Mouse (Mus musculus) stomach, postnatal 0 days (tissue): ENCODE measurements around the gene Prkg1. TPM values are rescaled to one million over a fixed set of nuclear protein-coding genes. Genes with fewer than 3 reads are reported as not detected.

Source experiments
- ATAC-seq: fragments of 200-750 bp; cut with Nextera tagmentation; 2 replicates; pipeline ENCODE4 v1.8.0; 2017; ENCODE audit not compliant: low FRiP score, low TSS enrichment
- DNase-seq: peaks from one replicate; pipeline ENCODE4 v3.0.0-alpha.2; 2016; ENCODE audit warnings: low spot score
- H3K27ac ChIP-seq: fragments of 300-500 bp; sonication (generic); replicated peaks from 2 replicates; pipeline ENCODE4 v1.5.1; 2014; ENCODE audit warnings: mild to moderate bottlenecking, control low read depth
- H3K27me3 ChIP-seq: fragments of 300-500 bp; sonication (generic); 2 replicates; pipeline ENCODE4 v1.6.1; 2014; ENCODE audit warnings: low read length; ENCODE audit not compliant: control insufficient read depth, insufficient read depth
- H3K36me3 ChIP-seq: fragments of 300-500 bp; sonication (generic); 2 replicates; pipeline ENCODE4 v1.6.1; 2014; ENCODE audit warnings: low read length, mixed read lengths; ENCODE audit not compliant: control insufficient read depth, insufficient read depth
- H3K4me1 ChIP-seq: fragments of 300-500 bp; sonication (generic); replicated peaks from 2 replicates; pipeline ENCODE4 v1.6.1; 2014; ENCODE audit warnings: antibody characterized with exemption; ENCODE audit not compliant: control insufficient read depth, insufficient read depth
- H3K4me2 ChIP-seq: fragments of 300-500 bp; sonication (generic); replicated peaks from 2 replicates; pipeline ENCODE4 v1.6.1; 2014; ENCODE audit warnings: low read depth, mild to moderate bottlenecking, control low read depth, moderate library complexity
- H3K4me3 ChIP-seq: fragments of 300-500 bp; sonication (generic); 2 replicates; pipeline ENCODE4 v1.5.1; 2014; ENCODE audit warnings: low read depth, low read length, control low read depth
- H3K9ac ChIP-seq: fragments of 300-500 bp; sonication (generic); 2 replicates; pipeline ENCODE4 v1.6.1; 2014; ENCODE audit warnings: mild to moderate bottlenecking, low read length, control low read depth, mixed read lengths
- H3K9me3 ChIP-seq: fragments of 300-500 bp; sonication (generic); 2 replicates; pipeline ENCODE4 v1.6.1; 2016; ENCODE audit warnings: low read length; ENCODE audit not compliant: control insufficient read depth
- CTCF ChIP-seq: IDR thresholded peaks from 2 replicates; pipeline ENCODE4 v1.5.1; 2016; ENCODE audit warnings: antibody characterized with exemption, low read depth, mild to moderate bottlenecking, moderate library complexity
- EP300 ChIP-seq: optimal IDR thresholded peaks from 2 replicates; pipeline ENCODE3; 2016; ENCODE audit warnings: antibody characterized with exemption
- WGBS: fragments of 180-500 bp; shearing (Covaris S2); extraction: QIAGEN DNeasy Blood & Tissue Kit; methylation state at CpG from one replicate; pipeline ENCODE4 v1.1.7; 2014; 5-methylcytosine and 5-hydroxymethylcytosine counted together
- polyA plus RNA-seq: library from polyadenylated mRNA; unstranded; fragments of >200 nt; fragmentation: Nextera tagmentation; extraction: Ambion mirVana; gene quantifications from 2 replicates; pipeline ENCODE4 v1.2.1, GENCODE M21; 2015

Gene Prkg1
- polyA plus RNA-seq, 1 experiment from 2014 or later = 6.4 TPM

DNA sequence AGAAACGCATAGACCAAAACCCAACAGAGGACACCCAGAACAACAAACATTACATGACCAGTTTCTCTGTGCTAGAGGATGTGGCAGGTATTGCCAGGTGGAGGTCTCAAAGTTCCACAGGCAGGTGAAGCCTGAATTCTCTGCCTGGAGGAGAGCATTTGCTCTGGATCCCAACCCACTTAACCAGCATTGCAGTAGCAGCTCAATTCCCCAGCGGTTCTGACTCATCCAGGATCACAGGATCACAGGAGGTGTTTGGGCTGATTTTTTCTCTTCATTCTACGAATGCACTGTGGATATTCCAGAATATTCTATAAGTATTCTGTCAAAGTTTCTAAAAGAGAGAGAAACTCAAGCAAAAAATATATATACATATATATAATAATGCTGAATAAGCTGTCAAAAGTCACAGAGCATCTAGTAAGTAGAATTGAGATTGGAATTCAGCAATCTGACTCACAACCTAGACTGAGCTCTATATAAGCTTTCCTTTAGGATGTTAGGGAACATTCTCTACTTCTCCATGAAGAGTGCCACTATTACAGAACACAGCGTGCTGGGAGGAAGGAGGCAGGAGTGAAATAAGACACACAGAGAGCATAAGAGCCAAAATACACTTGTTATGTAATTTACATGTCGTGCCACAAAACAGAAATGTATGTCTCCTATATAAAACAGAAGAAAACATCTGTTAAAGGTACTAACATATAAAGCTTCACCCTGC, 833.2 kb downstream of the Prkg1 start:
- TF ChIP-seq EP300 = no peak
- TF ChIP-seq CTCF = no peak
- Histone ChIP-seq H3K4me2 (no peak overlapping the region), H3K9me3 (no peaks in the 10 kb centered on the region), H3K9ac (no peak overlapping the region), H3K36me3 (no peaks in the 10 kb centered on the region), H3K4me3 (no peak overlapping the region), H3K4me1 (no peaks in the 10 kb centered on the region), H3K27me3 (no peaks in the 10 kb centered on the region), H3K27ac (no peak overlapping the region)
- ATAC-seq (no peak), DNase-seq (no peak)
- WGBS = 93% methylated on average over 5 of the region's 5 CpGs

DNA sequence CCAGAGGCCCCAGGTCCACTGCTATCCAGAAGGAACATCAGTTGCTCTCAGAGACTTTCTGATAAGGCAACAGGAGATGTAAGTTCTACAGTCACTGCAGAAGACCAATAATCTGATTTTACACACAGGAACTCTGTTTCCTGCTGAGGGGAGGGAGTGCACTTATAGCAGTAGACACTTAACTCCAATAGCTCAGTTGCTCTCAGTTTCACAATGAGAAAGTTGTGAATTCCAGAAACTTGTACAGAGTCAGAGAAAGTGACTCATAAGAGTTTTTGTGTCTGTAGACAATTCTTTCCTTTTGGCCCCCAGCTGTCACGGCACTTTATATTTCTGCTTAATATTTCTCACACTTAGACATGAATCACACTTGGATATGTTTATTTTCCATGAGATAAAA, 840.8 kb downstream of the Prkg1 start:
- TF ChIP-seq CTCF (no peak), EP300 (no peak)
- WGBS = 52% methylated on average over 1 of the region's 1 CpGs
- H3K4me2 ChIP-seq = no peak overlapping the region
- no peak overlapping the region for H3K9ac ChIP-seq
- no peak overlapping the region for H3K4me3 ChIP-seq
- no peak overlapping the region for H3K27ac ChIP-seq
- no peaks in the 10 kb centered on the region for H3K27me3 ChIP-seq
- H3K9me3 ChIP-seq = no peaks in the 10 kb centered on the region
- H3K36me3 ChIP-seq = no peaks in the 10 kb centered on the region
- ATAC-seq (no peak), DNase-seq (no peak)
- H3K4me1 ChIP-seq = no peaks in the 10 kb centered on the region

DNA sequence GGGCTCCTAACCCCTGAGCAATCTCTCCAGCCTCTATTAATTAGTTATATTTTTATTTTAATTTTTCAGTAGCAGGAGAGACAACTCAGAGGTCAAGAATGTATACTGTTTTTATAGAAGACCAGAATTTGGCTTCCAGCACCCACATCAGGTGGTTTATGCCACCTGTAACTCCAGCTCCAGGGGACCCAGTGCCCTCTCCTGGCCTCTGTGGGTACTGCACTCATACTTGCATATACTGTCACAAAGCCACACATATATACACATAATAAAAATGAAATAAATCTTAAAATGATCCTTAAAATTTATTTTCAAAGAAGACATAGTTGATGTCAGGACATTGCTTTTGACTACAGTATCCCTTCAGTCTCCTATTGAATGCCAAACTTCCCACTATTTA, 862.5 kb downstream of the Prkg1 start:
- ATAC-seq = no peak
- no peaks in the 10 kb centered on the region for H3K36me3 ChIP-seq
- no peak overlapping the region for H3K4me2 ChIP-seq
- H3K4me1 ChIP-seq = no peaks in the 10 kb centered on the region
- no peaks in the 10 kb centered on the region for H3K27me3 ChIP-seq
- H3K4me3 ChIP-seq = no peak overlapping the region
- DNase-seq = no peak
- H3K9me3 ChIP-seq = no peaks in the 10 kb centered on the region
- TF ChIP-seq EP300 (no peak), CTCF (peak; percentile 31; the same call in 1 of the 2 replicates)
- no peak overlapping the region for H3K9ac ChIP-seq
- no peak overlapping the region for H3K27ac ChIP-seq

DNA sequence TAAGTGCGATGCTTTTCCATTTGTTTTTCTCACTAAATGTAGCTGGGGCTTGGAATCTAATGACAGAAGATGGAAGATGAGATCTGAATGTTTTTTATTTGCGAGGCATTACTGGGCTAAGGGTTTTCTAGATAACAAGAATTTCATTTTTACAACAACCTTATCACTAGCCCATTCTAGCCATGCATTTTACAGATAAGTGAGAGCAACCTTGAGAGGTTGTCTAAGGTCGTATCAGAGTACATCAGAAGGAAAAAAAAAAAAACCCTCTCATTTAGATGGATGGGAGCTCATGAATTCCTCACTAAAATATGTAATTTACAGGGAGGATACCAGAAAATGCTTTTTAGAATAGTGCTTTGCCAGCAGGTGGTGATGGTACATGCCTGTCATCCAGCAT, 863.8 kb downstream of the Prkg1 start:
- H3K9ac ChIP-seq = no peak overlapping the region
- no peaks in the 10 kb centered on the region for H3K9me3 ChIP-seq
- no peaks in the 10 kb centered on the region for H3K4me1 ChIP-seq
- TF ChIP-seq EP300 (no peak), CTCF (no peak)
- DNase-seq (no peak), ATAC-seq (no peak)
- no peak overlapping the region for H3K4me2 ChIP-seq
- H3K27me3 ChIP-seq = no peaks in the 10 kb centered on the region
- H3K4me3 ChIP-seq = no peak overlapping the region
- no peak overlapping the region for H3K27ac ChIP-seq
- WGBS = 70% methylated on average over 3 of the region's 3 CpGs
- no peaks in the 10 kb centered on the region for H3K36me3 ChIP-seq

DNA sequence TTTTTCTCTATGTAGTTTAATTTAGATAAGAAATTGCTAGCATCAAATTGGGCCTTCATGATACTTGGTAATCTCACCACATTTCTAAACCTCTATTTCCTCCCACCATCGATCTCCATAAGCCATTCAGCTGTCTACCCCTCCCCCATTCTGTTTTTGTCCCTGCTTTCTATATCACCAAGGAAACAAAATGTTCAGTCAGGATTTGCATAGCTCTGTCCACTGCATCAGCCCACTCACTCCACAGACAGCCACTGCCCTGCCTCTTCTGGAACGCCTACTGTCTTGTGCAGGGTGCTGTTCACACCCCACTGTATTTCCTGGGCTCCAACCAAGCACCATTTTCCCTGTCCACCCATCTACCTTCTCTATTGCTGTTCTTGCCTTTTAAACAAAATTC, 874.5 kb downstream of the Prkg1 start:
- Histone ChIP-seq H3K9ac (no peak overlapping the region), H3K4me1 (no peaks in the 10 kb centered on the region), H3K9me3 (no peaks in the 10 kb centered on the region), H3K4me2 (no peak overlapping the region), H3K27me3 (no peaks in the 10 kb centered on the region), H3K27ac (no peak overlapping the region), H3K4me3 (no peak overlapping the region), H3K36me3 (no peaks in the 10 kb centered on the region)
- ATAC-seq = no peak
- DNase-seq = no peak
- WGBS = 80% methylated on average over 2 of the region's 2 CpGs
- TF ChIP-seq CTCF (no peak), EP300 (no peak)

DNA sequence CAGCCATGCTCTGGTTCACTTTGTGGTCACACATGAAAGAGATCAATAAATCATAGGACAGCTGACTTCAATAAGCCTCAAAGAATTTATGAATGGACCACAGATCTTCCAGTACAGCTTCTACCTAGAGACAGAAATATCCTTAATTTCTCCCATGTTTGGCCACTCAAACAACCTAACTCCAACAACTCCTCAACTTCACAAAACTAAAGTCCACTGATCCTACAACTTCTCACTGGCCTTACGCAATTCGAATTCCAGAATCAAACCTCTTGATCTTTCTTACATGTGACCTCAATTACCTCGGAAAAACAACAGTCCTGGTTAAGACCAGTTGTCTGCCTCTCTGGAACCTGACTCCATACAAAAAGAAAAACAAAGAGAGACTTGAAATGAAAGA, 875.0 kb downstream of the Prkg1 start:
- ATAC-seq = no peak
- TF ChIP-seq CTCF = no peak
- TF ChIP-seq EP300 = no peak
- 77% methylated on average over 3 of the region's 3 CpGs for WGBS

More for the DNA sequence above, 875.0 kb downstream of the Prkg1 start:
- no peaks in the 10 kb centered on the region for H3K4me1 ChIP-seq
- DNase-seq = no peak
- H3K27me3 ChIP-seq = no peaks in the 10 kb centered on the region
- H3K4me2 ChIP-seq = no peak overlapping the region
- H3K9me3 ChIP-seq = no peaks in the 10 kb centered on the region
- no peaks in the 10 kb centered on the region for H3K36me3 ChIP-seq
- H3K27ac ChIP-seq = no peak overlapping the region
- H3K9ac ChIP-seq = no peak overlapping the region
- H3K4me3 ChIP-seq = no peak overlapping the region
